ENCODE assay signal across 12 mouse cellular contexts in the genomic region with DNA sequence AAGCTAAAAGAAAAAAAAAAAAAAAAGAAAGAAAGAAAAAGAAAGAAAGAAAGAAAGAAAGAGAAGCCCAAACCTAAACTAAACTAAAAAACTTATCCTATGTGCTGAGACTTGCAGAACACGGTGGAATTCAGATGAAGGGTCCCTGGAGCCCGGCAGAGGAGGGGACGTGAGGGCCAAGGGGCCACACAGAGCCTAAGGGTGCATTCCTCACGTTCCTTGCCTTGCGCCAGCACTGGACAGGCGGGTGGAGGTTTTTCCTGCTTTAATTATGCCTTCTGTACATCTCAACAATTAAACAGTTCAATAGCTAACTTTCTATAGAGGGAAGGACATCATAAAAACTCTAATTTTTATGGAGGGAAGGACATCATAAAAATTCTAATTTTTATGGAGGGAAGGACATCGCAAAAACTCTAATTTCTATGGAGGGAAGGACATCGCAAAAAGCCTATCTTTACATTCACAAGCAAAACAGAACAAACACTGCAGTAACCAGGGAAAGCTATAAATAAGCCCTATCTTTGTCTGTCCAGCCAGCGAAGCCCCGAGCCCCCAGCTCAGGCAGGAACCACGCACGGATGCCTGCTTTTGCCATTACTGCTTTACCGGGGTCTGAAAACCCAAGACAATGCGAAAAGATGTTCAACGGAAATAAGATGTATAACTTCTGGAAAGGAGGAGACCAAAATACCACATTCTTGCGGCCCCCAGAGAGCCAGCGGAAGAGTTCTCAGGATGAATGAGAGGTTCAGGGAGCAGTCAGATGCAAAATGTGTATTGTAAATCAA. TPM values are rescaled to one million over a fixed set of nuclear protein-coding genes. Genes with fewer than 3 reads are reported as not detected.
A peak's percentile ranks its signal among the peaks of the same experiment; 100 is the strongest.
DNase-seq lines count a peak whose midpoint lies in the region; ATAC-seq lines count a peak whose summit lies in the region.
"Had no signal": no experiment of that assay in that cellular context is flagged by ENCODE, and none has a peak within 500 bp of the region (broad histone marks: within the 10 kb centered on the region; RNA-seq: fewer than 3 reads in every experiment).

No protein-coding gene starts in this region.

- H3K36me3 ChIP-seq in hindbrain, embryonic 14.5 days (replicated peaks; ENCODE audit: control insufficient read depth, insufficient read depth) = no peaks in the 10 kb centered on the region
- no peaks in the 10 kb centered on the region for H3K36me3 ChIP-seq in hindbrain, embryonic 16.5 days (ENCODE audit: control insufficient read depth, insufficient read depth, low read length)
- no peaks in the 10 kb centered on the region for H3K36me3 ChIP-seq in embryonic facial prominence, embryonic 11.5 days (replicated peaks; ENCODE audit: control insufficient read depth, insufficient read depth, low read depth, low read length)
- H3K36me3 ChIP-seq: midbrain, embryonic 15.5 days had no signal

- intact Hi-C loops in heart, postnatal 10 days (cut with DNase I) = loop anchor here (2.0 kb wide), 4 partner anchors 13 to 147 kb away; no protein-coding TSS in a partner anchor
- intact Hi-C loops in gastrocnemius, postnatal 14 days (cut with DNase I; ENCODE audit: low total_unique reads) = no loop called here

- no peak for ATAC-seq in hindbrain, embryonic 14.5 days (ENCODE audit: low FRiP score)
- no peak for ATAC-seq in hindbrain, embryonic 16.5 days
- no peak for ATAC-seq in embryonic facial prominence, embryonic 11.5 days (replicated peaks; ENCODE audit: insufficient number of reproducible peaks, low FRiP score, low TSS enrichment, low read depth)
- ATAC-seq: forebrain, embryonic 16.5 days; midbrain, embryonic 15.5 days had no signal

- no peak overlapping the region for H3K4me3 ChIP-seq in hindbrain, embryonic 14.5 days (replicated peaks; ENCODE audit: low read length)
- H3K4me3 ChIP-seq in hindbrain, embryonic 16.5 days (ENCODE audit: low read length) = no peak overlapping the region
- H3K4me3 ChIP-seq in embryonic facial prominence, embryonic 11.5 days (ENCODE audit: low read depth, low read length) = no peak overlapping the region
- H3K4me3 ChIP-seq: midbrain, embryonic 15.5 days had no signal

- no peak overlapping the region for H3K9ac ChIP-seq in hindbrain, embryonic 14.5 days
- no peak overlapping the region for H3K9ac ChIP-seq in hindbrain, embryonic 16.5 days (ENCODE audit: low read depth, low read length)
- H3K9ac ChIP-seq in embryonic facial prominence, embryonic 11.5 days (replicated peaks; ENCODE audit: low read length) = peak overlapping the region; percentile 10; the same call in 1 of the 2 replicates
- H3K9ac ChIP-seq: midbrain, embryonic 15.5 days had no signal

- no peak overlapping the region for H3K4me2 ChIP-seq in hindbrain, embryonic 14.5 days (replicated peaks)
- no peak overlapping the region for H3K4me2 ChIP-seq in hindbrain, embryonic 16.5 days (ENCODE audit: low read length)
- no peak overlapping the region for H3K4me2 ChIP-seq in embryonic facial prominence, embryonic 11.5 days (ENCODE audit: low read depth, low read length)
- H3K4me2 ChIP-seq: midbrain, embryonic 15.5 days had no signal

- no peaks in the 10 kb centered on the region for H3K9me3 ChIP-seq in hindbrain, embryonic 14.5 days (ENCODE audit: control insufficient read depth, low read length)
- no peaks in the 10 kb centered on the region for H3K9me3 ChIP-seq in hindbrain, embryonic 16.5 days (ENCODE audit: control insufficient read depth, low read length)
- no peaks in the 10 kb centered on the region for H3K9me3 ChIP-seq in embryonic facial prominence, embryonic 11.5 days (replicated peaks; ENCODE audit: control insufficient read depth, low read length)
- H3K9me3 ChIP-seq: midbrain, embryonic 15.5 days had no signal

- WGBS in hindbrain, embryonic 14.5 days = 56% methylated on average over 17 of the region's 17 CpGs
- WGBS in hindbrain, embryonic 16.5 days = 46% methylated on average over 17 of the region's 17 CpGs
- WGBS in embryonic facial prominence, embryonic 11.5 days = 25% methylated on average over 17 of the region's 17 CpGs

- 0 out of 2 replicates have a peak overlapping the region, but pooled peaks have one; percentile 20 for H3K27ac ChIP-seq in hindbrain, embryonic 14.5 days
- no peak overlapping the region for H3K27ac ChIP-seq in hindbrain, embryonic 16.5 days (ENCODE audit: low read depth, low read length)
- H3K27ac ChIP-seq in embryonic facial prominence, embryonic 11.5 days (replicated peaks; ENCODE audit: low read depth, low read length) = peak overlapping the region; percentile 54; the same call in 1 of the 2 replicates
- H3K27ac ChIP-seq: midbrain, embryonic 15.5 days had no signal

- DNase-seq in hindbrain, embryonic 14.5 days (ENCODE audit: low spot score) = no peak
- no peak for DNase-seq in embryonic facial prominence, embryonic 11.5 days (ENCODE audit: low spot score)
- DNase-seq in heart, postnatal 10 days = peak; percentile 38 to 51
- peak; percentile 71 for DNase-seq in mesoderm, embryonic 11.5 days (ENCODE audit: low read depth, low spot score)
- no peak for DNase-seq in spleen, postnatal 14 days (ENCODE audit: low spot score in 2 of 2)
- DNase-seq in gastrocnemius, postnatal 14 days = no peak
- DNase-seq in frontal cortex, adult 2 months (ENCODE audit: extremely low spot score in 1 of 2, low spot score in 1 of 2) = no peak
- DNase-seq: kidney, postnatal 10 days had no signal

- no peaks in the 10 kb centered on the region for H3K4me1 ChIP-seq in hindbrain, embryonic 14.5 days (replicated peaks; ENCODE audit: control insufficient read depth, insufficient read depth, low read length)
- no peaks in the 10 kb centered on the region for H3K4me1 ChIP-seq in hindbrain, embryonic 16.5 days (ENCODE audit: control insufficient read depth, insufficient read depth, low read depth, low read length)
- peaks cover 7% of the 10 kb centered on the region; the same call in 1 of the 2 replicates for H3K4me1 ChIP-seq in embryonic facial prominence, embryonic 11.5 days (ENCODE audit: control insufficient read depth, insufficient read depth, low read length)
- H3K4me1 ChIP-seq: midbrain, embryonic 15.5 days had no signal

- H3K27me3 ChIP-seq in hindbrain, embryonic 14.5 days (ENCODE audit: control insufficient read depth, insufficient read depth, low read length) = no peaks in the 10 kb centered on the region
- H3K27me3 ChIP-seq in hindbrain, embryonic 16.5 days (replicated peaks; ENCODE audit: control insufficient read depth, insufficient read depth, low read length) = no peaks in the 10 kb centered on the region
- H3K27me3 ChIP-seq in embryonic facial prominence, embryonic 11.5 days (ENCODE audit: control insufficient read depth, insufficient read depth, low read length) = no peaks in the 10 kb centered on the region
- H3K27me3 ChIP-seq: midbrain, embryonic 15.5 days had no signal

RNA-seq across cellular contexts. Expression of gene Mrpl23, which starts 9.1 kb away (rescaled TPM):
- polyA plus RNA-seq in hindbrain, embryonic 14.5 days (2014; fragmentation: Nextera tagmentation; extraction: Ambion mirVana) = 21.6 and 22.9 TPM in 2 replicates
- polyA plus RNA-seq in hindbrain, embryonic 16.5 days (2015; fragmentation: Nextera tagmentation; extraction: Ambion mirVana) = 22.3 and 26.2 TPM in 2 replicates
- 16.4 and 17.2 TPM in 2 replicates for polyA plus RNA-seq in embryonic facial prominence, embryonic 11.5 days (2014; fragmentation: Nextera tagmentation; extraction: Ambion mirVana)
- total RNA-seq in heart, postnatal 10 days (2021) = 10 to 100 TPM in 1 of 2 experiments, 1 to 10 TPM in 1; 4.1 to 19.3 TPM
- 1 to 10 TPM; 5.0 to 5.2 TPM for total RNA-seq in gastrocnemius, postnatal 14 days (2021)
- 81.6 and 81.9 TPM in 2 replicates for polyA plus RNA-seq in frontal cortex, adult 2 months (2012; rRNA removed)

RNA-seq across cellular contexts. Expression of gene Tnnt3, which starts 24.8 kb away (rescaled TPM):
- 1.2 and 1.6 TPM in 2 replicates for polyA plus RNA-seq in hindbrain, embryonic 14.5 days (2014; fragmentation: Nextera tagmentation; extraction: Ambion mirVana)
- 3.1 and 25.7 TPM in 2 replicates for polyA plus RNA-seq in hindbrain, embryonic 16.5 days (2015; fragmentation: Nextera tagmentation; extraction: Ambion mirVana)
- polyA plus RNA-seq in embryonic facial prominence, embryonic 11.5 days (2014; fragmentation: Nextera tagmentation; extraction: Ambion mirVana) = 1.5 and 2.8 TPM in 2 replicates
- total RNA-seq in heart, postnatal 10 days (2021) = 1 to 10 TPM in 1 of 2 experiments, under 1 TPM in 1; 0.67 to 1.8 TPM
- over 10,000 TPM; 22,199 to 23,470 TPM for total RNA-seq in gastrocnemius, postnatal 14 days (2021)
- 0.50 and 1.8 TPM in 2 replicates for polyA plus RNA-seq in frontal cortex, adult 2 months (2012; rRNA removed)
- polyA plus RNA-seq: liver, adult 2 months had no signal

Comparison
In these comparisons a context has a peak if more than half of its experiments do, and no peak if none do; other contexts are left out.
1. DNase-seq: peak in heart, postnatal 10 days (2 of 2) and mesoderm, embryonic 11.5 days (single experiment); none in hindbrain, embryonic 14.5 days (single experiment), embryonic facial prominence, embryonic 11.5 days (single experiment), spleen, postnatal 14 days (0 of 2), gastrocnemius, postnatal 14 days (single experiment) and frontal cortex, adult 2 months (0 of 2).